Mouse (Mus musculus) embryo, embryonic 9.5 days (tissue): ENCODE results near the gene Gtdc1.

Experiments used
- DNase-seq: peaks from one replicate; pipeline ENCODE4 v3.0.0-alpha.2; 2017; ENCODE audit errors: extremely low spot score

The Gtdc1 gene

DNA sequence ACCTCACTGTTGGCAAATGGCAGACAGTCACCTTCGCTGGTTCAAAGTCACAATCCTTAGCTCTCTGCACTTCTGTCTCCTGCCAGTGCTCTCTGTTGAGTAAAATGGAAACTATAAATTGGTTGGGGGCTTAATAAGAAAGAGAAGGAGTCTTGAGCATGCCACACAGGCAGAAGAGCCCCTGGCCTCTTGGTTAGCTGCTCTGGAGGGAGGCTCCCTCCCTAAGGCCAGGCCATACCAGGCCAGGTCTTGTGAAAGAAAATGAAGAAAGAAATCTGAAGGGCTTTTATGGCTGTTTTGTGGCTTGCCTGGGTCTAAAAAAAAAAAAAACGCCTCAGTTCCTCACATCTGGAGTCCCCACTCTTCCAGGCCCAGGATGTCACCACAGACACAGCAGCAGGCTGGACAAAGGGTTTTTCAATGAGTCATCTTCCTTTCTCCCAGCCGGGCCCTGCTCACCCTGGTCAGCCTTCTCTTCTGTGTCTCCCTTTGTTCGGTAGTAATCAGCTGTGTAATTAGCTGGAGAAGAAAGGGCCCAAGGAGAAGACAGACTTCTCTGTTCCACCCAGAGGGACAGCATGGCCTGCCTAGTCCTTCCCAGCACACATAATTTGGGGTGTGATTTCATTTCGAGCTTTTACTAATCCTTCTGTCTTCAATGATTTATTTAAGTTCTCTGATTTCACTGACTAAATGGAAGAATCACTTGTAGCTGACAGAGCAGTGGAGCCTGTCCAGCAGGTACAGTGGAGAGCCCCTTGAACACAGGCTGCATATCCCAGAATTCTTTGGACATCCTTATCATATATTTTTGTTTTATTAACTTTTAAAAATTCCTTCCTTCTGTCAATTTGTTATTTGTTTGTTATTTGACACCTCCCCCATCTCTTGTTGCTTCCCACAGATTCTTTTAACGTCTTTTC, 401.1 kb downstream of the Gtdc1 start:
- DNase-seq: peak; percentile 71

DNA sequence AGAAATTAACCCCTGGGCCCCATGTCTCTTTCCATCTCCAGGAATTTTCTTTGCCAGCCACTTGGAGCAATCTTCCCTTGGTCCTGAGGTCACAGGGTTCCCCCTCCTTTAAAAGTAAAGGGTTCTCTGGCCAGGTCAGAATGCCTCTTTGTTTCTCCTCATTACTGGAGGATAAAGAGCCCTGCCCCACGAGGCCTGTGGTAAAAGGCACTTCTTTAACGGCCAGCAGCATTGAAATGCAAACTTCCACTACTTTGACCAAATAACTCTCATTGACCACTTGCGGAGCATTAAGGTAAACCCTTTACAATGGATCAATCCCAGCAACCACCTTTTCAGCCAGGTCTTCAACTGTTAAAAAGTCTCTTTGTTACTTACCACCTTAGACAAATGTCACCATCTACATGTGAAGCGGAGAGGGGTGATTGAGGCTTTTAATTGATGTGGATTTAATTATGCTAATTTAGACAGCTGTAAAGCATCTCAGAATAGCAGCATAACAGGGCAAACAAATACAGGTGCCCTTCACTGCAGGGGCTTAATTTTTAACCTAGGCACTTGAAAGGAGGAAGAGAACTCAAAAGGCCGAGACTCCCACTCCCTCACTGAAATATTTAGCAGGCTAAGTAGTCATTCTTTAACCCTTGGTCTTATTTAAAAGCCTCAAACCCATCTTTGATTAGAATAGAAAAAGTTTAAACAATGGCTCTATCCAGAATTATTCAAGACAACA, 402.1 kb downstream of the Gtdc1 start:
- peak; percentile 51 for DNase-seq

- DNase-seq: no peak
These were observed 408.2 kb downstream of the Gtdc1 start for GRCm38 (mm10) chr2:44519236-44519635.

DNA sequence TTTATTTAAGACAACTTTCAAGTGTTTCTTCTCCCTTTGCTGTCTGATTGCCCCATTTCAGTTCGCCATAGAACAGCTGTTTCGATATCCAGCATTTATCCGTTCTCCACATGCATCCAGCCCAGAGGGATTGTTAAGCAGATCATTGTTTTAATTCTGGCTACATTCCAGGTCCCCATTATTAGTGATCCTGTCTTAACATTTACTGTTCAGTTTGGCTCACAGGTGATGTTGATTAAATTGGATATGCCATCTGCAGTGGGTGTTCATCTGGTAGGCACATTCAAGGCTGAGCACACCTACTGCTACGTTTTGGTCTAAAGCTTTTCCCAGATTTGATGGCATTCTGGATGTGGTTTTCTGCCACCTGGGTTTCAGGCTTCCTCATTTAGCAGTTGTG, 409.4 kb downstream of the Gtdc1 start:
- no peak for DNase-seq
